Mouse (Mus musculus): Measurements from ENCODE around the gene 9130019O22Rik. TPM values are rescaled to one million over a fixed set of nuclear protein-coding genes. Genes with fewer than 3 reads are reported as not detected.
"Not testable (repeated sequence)": the region's sequence is repeated elsewhere in the genome, so short reads cannot be mapped to it uniquely, and the experiment has no call there.

Gene 9130019O22Rik
- total RNA-seq, 2 experiments from 2014 or later: 0.38 to 1.8 TPM

- ATAC-seq (replicated peaks; ENCODE audit: low FRiP score, poor library complexity, severe bottlenecking): no peak
Observed at GRCm38 (mm10) chr7:127343351-127344019, 43.5 kb downstream of the 9130019O22Rik start.

DNA sequence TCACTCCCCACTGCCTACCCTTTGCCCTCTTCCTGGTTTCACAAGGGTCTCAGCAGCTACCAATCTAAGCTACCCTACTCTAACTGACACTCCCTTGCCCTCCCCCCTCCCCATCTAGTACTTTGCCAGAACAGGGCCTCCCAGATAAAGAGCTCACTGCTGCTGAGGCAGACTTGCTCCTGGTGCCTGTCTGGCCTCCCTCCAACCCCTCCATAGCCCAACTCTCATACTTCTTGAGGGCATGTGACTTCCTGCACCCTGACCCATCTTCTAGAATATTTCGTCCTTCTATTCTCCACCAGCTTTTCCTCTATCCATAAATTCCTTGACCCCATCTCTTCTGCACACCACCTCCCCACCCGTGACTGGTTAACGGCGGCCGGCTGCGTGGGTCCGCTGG, 44.1 kb downstream of the 9130019O22Rik start:
- no peak for ATAC-seq (replicated peaks; ENCODE audit: low FRiP score, poor library complexity, severe bottlenecking)

GRCm38 (mm10) chr7:127342332-127342731, 44.6 kb downstream of the 9130019O22Rik start:
- ATAC-seq (replicated peaks; ENCODE audit: low FRiP score, poor library complexity, severe bottlenecking): no peak

- not testable (repeated sequence) for ATAC-seq (replicated peaks; ENCODE audit: low FRiP score, poor library complexity, severe bottlenecking)
Observed at GRCm38 (mm10) chr7:127341861-127342260, 45.1 kb downstream of the 9130019O22Rik start.

DNA sequence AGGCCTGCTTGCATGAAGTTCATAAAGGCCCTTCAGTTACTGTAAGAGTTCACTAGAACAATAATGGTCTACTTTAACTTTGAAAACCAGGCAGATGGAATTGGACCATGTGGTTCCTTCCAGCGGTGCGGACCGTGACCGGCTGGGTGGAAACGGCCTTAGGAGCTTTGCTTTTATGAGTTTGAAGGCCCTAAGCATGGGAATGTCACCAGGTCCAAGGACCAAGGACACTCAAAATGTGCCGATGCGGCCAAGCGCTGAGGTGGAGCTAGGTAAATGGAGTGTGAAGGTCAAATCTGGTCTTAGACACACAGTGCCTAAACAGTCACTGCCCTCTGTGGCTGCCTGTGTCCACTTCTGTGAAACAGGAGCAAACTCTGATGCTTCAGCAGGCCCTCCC, 45.6 kb downstream of the 9130019O22Rik start:
- no peak for ATAC-seq (replicated peaks; ENCODE audit: low FRiP score, poor library complexity, severe bottlenecking)

GRCm38 (mm10) chr7:127337636-127338035, 49.3 kb downstream of the 9130019O22Rik start:
- no peak for ATAC-seq (replicated peaks; ENCODE audit: low FRiP score, poor library complexity, severe bottlenecking)

GRCm38 (mm10) chr7:127335604-127336003, 51.4 kb downstream of the 9130019O22Rik start:
- no peak for ATAC-seq (replicated peaks; ENCODE audit: low FRiP score, poor library complexity, severe bottlenecking)

DNA sequence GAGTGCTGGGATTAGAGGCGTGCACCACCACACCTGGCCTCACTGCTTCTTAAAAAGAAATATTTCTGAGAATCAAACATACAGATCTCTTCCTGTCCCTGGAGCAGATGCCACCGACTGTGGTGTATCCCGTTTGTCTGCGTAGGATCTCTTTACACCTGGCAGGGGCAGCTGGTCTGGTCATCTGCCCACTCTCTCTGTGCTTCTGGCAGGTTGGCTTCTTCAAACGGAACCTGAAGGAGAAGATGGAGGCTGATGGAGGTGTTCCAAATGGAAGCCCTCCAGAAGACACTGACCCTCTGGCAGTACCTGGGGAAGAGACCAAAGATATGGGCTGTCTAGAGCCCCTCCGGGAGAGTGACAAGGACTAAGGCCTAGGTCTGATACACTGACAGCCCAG, 53.7 kb downstream of the 9130019O22Rik start:
- ATAC-seq (replicated peaks; ENCODE audit: low FRiP score, poor library complexity, severe bottlenecking): no peak

Other genes starting within 250 kb of the 9130019O22Rik start
- gene Spn, start 249.3 kb downstream of the 9130019O22Rik start, total RNA-seq (2015; ENCODE audit: low replicate concordance): 15.8 and 24.9 TPM in 2 replicates
- 58.3 and 60.0 TPM in 2 replicates for gene Spn, start 249.3 kb downstream of the 9130019O22Rik start, total RNA-seq (2017; ENCODE audit: low replicate concordance)
- gene Cd2bp2, start 191.1 kb downstream of the 9130019O22Rik start, total RNA-seq (2015; ENCODE audit: low replicate concordance): 8.4 and 36.9 TPM in 2 replicates
- gene Cd2bp2, start 191.1 kb downstream of the 9130019O22Rik start, total RNA-seq (2017; ENCODE audit: low replicate concordance): 17.9 and 22.9 TPM in 2 replicates
- gene Tbc1d10b, start 178.7 kb downstream of the 9130019O22Rik start, total RNA-seq (2015; ENCODE audit: low replicate concordance): 8.1 and 23.0 TPM in 2 replicates
- 77.5 and 122 TPM in 2 replicates for gene Tbc1d10b, start 178.7 kb downstream of the 9130019O22Rik start, total RNA-seq (2017; ENCODE audit: low replicate concordance)
- 6.5 and 9.8 TPM in 2 replicates for gene Mylpf, start 178.3 kb downstream of the 9130019O22Rik start, total RNA-seq (2015; ENCODE audit: low replicate concordance)
- 16.2 and 61.5 TPM in 2 replicates for gene Mylpf, start 178.3 kb downstream of the 9130019O22Rik start, total RNA-seq (2017; ENCODE audit: low replicate concordance)
- 1.5 and 5.2 TPM in 2 replicates for gene Zfp553, start 154.1 kb downstream of the 9130019O22Rik start, total RNA-seq (2015; ENCODE audit: low replicate concordance)
- gene Zfp553, start 154.1 kb downstream of the 9130019O22Rik start, total RNA-seq (2017; ENCODE audit: low replicate concordance): 2.0 and 3.2 TPM in 2 replicates
- gene Sept1, start 154.0 kb downstream of the 9130019O22Rik start, total RNA-seq (2015; ENCODE audit: low replicate concordance): 189 and 204 TPM in 2 replicates
- gene Sept1, start 154.0 kb downstream of the 9130019O22Rik start, total RNA-seq (2017; ENCODE audit: low replicate concordance): 179 and 191 TPM in 2 replicates
- 1.7 TPM in 1 of 2 replicates, not detected in the other for gene Zfp771, start 142.9 kb downstream of the 9130019O22Rik start, total RNA-seq (2015; ENCODE audit: low replicate concordance)
- gene Zfp771, start 142.9 kb downstream of the 9130019O22Rik start, total RNA-seq (2017; ENCODE audit: low replicate concordance): 0.70 TPM in 1 of 2 replicates, not detected in the other
- gene Dctpp1, start 126.5 kb downstream of the 9130019O22Rik start, total RNA-seq (2015; ENCODE audit: low replicate concordance): 14.0 and 24.8 TPM in 2 replicates
- gene Dctpp1, start 126.5 kb downstream of the 9130019O22Rik start, total RNA-seq (2017; ENCODE audit: low replicate concordance): 2.0 and 8.6 TPM in 2 replicates
- gene Sephs2, start 113.1 kb downstream of the 9130019O22Rik start, total RNA-seq (2015; ENCODE audit: low replicate concordance): 15.6 and 18.8 TPM in 2 replicates
- 20.2 and 34.8 TPM in 2 replicates for gene Sephs2, start 113.1 kb downstream of the 9130019O22Rik start, total RNA-seq (2017; ENCODE audit: low replicate concordance)
- gene Itgal, start 90.9 kb downstream of the 9130019O22Rik start, total RNA-seq (2015; ENCODE audit: low replicate concordance): 29.0 and 34.4 TPM in 2 replicates
- 4.0 and 10.4 TPM in 2 replicates for gene Itgal, start 90.9 kb downstream of the 9130019O22Rik start, total RNA-seq (2017; ENCODE audit: low replicate concordance)
- 1.2 TPM in 1 of 2 replicates, not detected in the other for gene Zfp768, start 41.6 kb downstream of the 9130019O22Rik start, total RNA-seq (2015; ENCODE audit: low replicate concordance)
- gene Zfp768, start 41.6 kb downstream of the 9130019O22Rik start, total RNA-seq (2017; ENCODE audit: low replicate concordance): 0.94 and 1.5 TPM in 2 replicates
- 0.42 and 1.2 TPM in 2 replicates for gene Zfp747, start 11.1 kb downstream of the 9130019O22Rik start, total RNA-seq (2015; ENCODE audit: low replicate concordance)
- gene Zfp747, start 11.1 kb downstream of the 9130019O22Rik start, total RNA-seq (2017; ENCODE audit: low replicate concordance): 1.0 and 1.3 TPM in 2 replicates
- gene E430018J23Rik, start 6.5 kb upstream of the 9130019O22Rik start, total RNA-seq (2015; ENCODE audit: low replicate concordance): not detected in 2 replicates
- gene E430018J23Rik, start 6.5 kb upstream of the 9130019O22Rik start, total RNA-seq (2017; ENCODE audit: low replicate concordance): 0.28 and 3.4 TPM in 2 replicates
- 0.19 and 3.6 TPM in 2 replicates for gene Zfp764, start 19.7 kb upstream of the 9130019O22Rik start, total RNA-seq (2015; ENCODE audit: low replicate concordance)
- 2.5 TPM in 1 of 2 replicates, not detected in the other for gene Zfp764, start 19.7 kb upstream of the 9130019O22Rik start, total RNA-seq (2017; ENCODE audit: low replicate concordance)
- 8.4 and 26.9 TPM in 2 replicates for gene Zfp688, start 34.9 kb upstream of the 9130019O22Rik start, total RNA-seq (2015; ENCODE audit: low replicate concordance)
- 1.0 and 3.5 TPM in 2 replicates for gene Zfp688, start 34.9 kb upstream of the 9130019O22Rik start, total RNA-seq (2017; ENCODE audit: low replicate concordance)
- gene Zfp689, start 62.0 kb upstream of the 9130019O22Rik start, total RNA-seq (2015; ENCODE audit: low replicate concordance): not detected in 2 replicates
- 0.26 and 2.4 TPM in 2 replicates for gene Zfp689, start 62.0 kb upstream of the 9130019O22Rik start, total RNA-seq (2017; ENCODE audit: low replicate concordance)
- 65.2 and 71.7 TPM in 2 replicates for gene Prr14, start 72.4 kb upstream of the 9130019O22Rik start, total RNA-seq (2015; ENCODE audit: low replicate concordance)
- gene Prr14, start 72.4 kb upstream of the 9130019O22Rik start, total RNA-seq (2017; ENCODE audit: low replicate concordance): 25.4 and 41.3 TPM in 2 replicates
- gene Fbrs, start 92.0 kb upstream of the 9130019O22Rik start, total RNA-seq (2015; ENCODE audit: low replicate concordance): 154 and 157 TPM in 2 replicates
- 61.2 and 79.1 TPM in 2 replicates for gene Fbrs, start 92.0 kb upstream of the 9130019O22Rik start, total RNA-seq (2017; ENCODE audit: low replicate concordance)
- gene Srcap, start 124.8 kb upstream of the 9130019O22Rik start, total RNA-seq (2015; ENCODE audit: low replicate concordance): 51.9 and 52.5 TPM in 2 replicates
- 59.9 and 65.1 TPM in 2 replicates for gene Srcap, start 124.8 kb upstream of the 9130019O22Rik start, total RNA-seq (2017; ENCODE audit: low replicate concordance)
- gene Gm42715, start 132.4 kb upstream of the 9130019O22Rik start, total RNA-seq (2015; ENCODE audit: low replicate concordance): 27.9 and 44.5 TPM in 2 replicates
- 17.4 and 34.6 TPM in 2 replicates for gene Gm42715, start 132.4 kb upstream of the 9130019O22Rik start, total RNA-seq (2017; ENCODE audit: low replicate concordance)
- 1.7 TPM in 1 of 2 replicates, not detected in the other for gene Tmem265, start 174.2 kb upstream of the 9130019O22Rik start, total RNA-seq (2015; ENCODE audit: low replicate concordance)
- gene Tmem265, start 174.2 kb upstream of the 9130019O22Rik start, total RNA-seq (2017; ENCODE audit: low replicate concordance): not detected in 2 replicates
- 35.1 and 44.2 TPM in 2 replicates for gene Phkg2, start 186.2 kb upstream of the 9130019O22Rik start, total RNA-seq (2015; ENCODE audit: low replicate concordance)
- 16.2 and 40.8 TPM in 2 replicates for gene Phkg2, start 186.2 kb upstream of the 9130019O22Rik start, total RNA-seq (2017; ENCODE audit: low replicate concordance)
- 4.0 and 14.0 TPM in 2 replicates for gene Ccdc189, start 201.4 kb upstream of the 9130019O22Rik start, total RNA-seq (2015; ENCODE audit: low replicate concordance)
- 26.1 and 31.4 TPM in 2 replicates for gene Ccdc189, start 201.4 kb upstream of the 9130019O22Rik start, total RNA-seq (2017; ENCODE audit: low replicate concordance)
- 17.1 and 18.1 TPM in 2 replicates for gene Rnf40, start 201.6 kb upstream of the 9130019O22Rik start, total RNA-seq (2015; ENCODE audit: low replicate concordance)
- 41.8 and 86.0 TPM in 2 replicates for gene Rnf40, start 201.6 kb upstream of the 9130019O22Rik start, total RNA-seq (2017; ENCODE audit: low replicate concordance)
- 0.77 and 0.84 TPM in 2 replicates for gene Zfp629, start 228.6 kb upstream of the 9130019O22Rik start, total RNA-seq (2015; ENCODE audit: low replicate concordance)
- gene Zfp629, start 228.6 kb upstream of the 9130019O22Rik start, total RNA-seq (2017; ENCODE audit: low replicate concordance): 2.0 and 3.2 TPM in 2 replicates